Mouse (Mus musculus): ENCODE data around the gene Ap2a2. TPM values are rescaled to one million over a fixed set of nuclear protein-coding genes. Genes with fewer than 3 reads are reported as not detected.

The Ap2a2 gene
- polyA plus RNA-seq, 1 experiment from 2014 or later = 107 TPM

DNA sequence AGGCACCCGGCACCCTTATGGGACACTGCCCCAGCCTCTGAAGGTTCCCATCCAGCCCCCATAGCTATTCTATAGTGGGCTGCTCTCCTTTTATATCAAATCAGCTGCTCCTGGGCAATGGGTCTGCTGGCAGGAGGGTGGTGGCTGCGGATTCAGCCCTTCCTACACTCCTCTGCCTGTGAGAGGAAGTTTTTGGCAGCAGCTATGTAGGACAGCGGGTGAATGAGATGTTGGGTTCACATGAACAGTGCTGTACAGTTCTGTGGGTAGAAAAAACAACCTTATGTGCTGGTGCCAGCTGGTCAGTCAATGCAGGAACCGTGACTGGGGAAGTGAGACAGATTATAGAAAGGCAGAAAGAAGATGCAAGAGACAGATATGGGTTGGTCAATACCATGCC lies 116.9 kb downstream of the Ap2a2 start:
- H3K9me3 ChIP-seq = no peaks in the 10 kb centered on the region
- no peak overlapping the region for H3K9ac ChIP-seq (replicated peaks)
- no peaks in the 10 kb centered on the region for H3K4me1 ChIP-seq (replicated peaks)
- H3K27me3 ChIP-seq = no peaks in the 10 kb centered on the region
- H3K4me3 ChIP-seq (replicated peaks) = no peak overlapping the region
- H3K4me2 ChIP-seq (replicated peaks) = no peak overlapping the region
- no peaks in the 10 kb centered on the region for H3K36me3 ChIP-seq
- WGBS = 87% methylated on average over 4 of the region's 4 CpGs
- ATAC-seq = no peak
- no peak overlapping the region for H3K27ac ChIP-seq

Small RNAs within 50 kb of the gene (microRNA-seq; reads per million reads assigned to microRNA genes)
- 2.1 reads per million, percentile 2 among the genes with 10 or more reads in this experiment for gene Mir7063

Other genes with a start within 250 kb of the Ap2a2 start
- gene Deaf1, start 234.5 kb upstream of the Ap2a2 start, polyA plus RNA-seq (2015; fragmentation: Nextera tagmentation; extraction: Ambion mirVana) = 140 and 148 TPM in 2 replicates
- 76.6 and 77.3 TPM in 2 replicates for gene Tmem80, start 234.4 kb upstream of the Ap2a2 start, polyA plus RNA-seq (2015; fragmentation: Nextera tagmentation; extraction: Ambion mirVana)
- gene Eps8l2, start 223.3 kb upstream of the Ap2a2 start, polyA plus RNA-seq (2015; fragmentation: Nextera tagmentation; extraction: Ambion mirVana) = 0.23 and 0.31 TPM in 2 replicates
- gene Taldo1, start 170.0 kb upstream of the Ap2a2 start, polyA plus RNA-seq (2015; fragmentation: Nextera tagmentation; extraction: Ambion mirVana) = 337 and 346 TPM in 2 replicates
- 55.1 and 63.8 TPM in 2 replicates for gene Gatd1, start 148.0 kb upstream of the Ap2a2 start, polyA plus RNA-seq (2015; fragmentation: Nextera tagmentation; extraction: Ambion mirVana)
- gene Cend1, start 132.7 kb upstream of the Ap2a2 start, polyA plus RNA-seq (2015; fragmentation: Nextera tagmentation; extraction: Ambion mirVana) = 43.6 and 44.0 TPM in 2 replicates
- 71.3 and 72.1 TPM in 2 replicates for gene Slc25a22, start 124.3 kb upstream of the Ap2a2 start, polyA plus RNA-seq (2015; fragmentation: Nextera tagmentation; extraction: Ambion mirVana)
- 6.3 and 7.1 TPM in 2 replicates for gene Pidd1, start 118.1 kb upstream of the Ap2a2 start, polyA plus RNA-seq (2015; fragmentation: Nextera tagmentation; extraction: Ambion mirVana)
- gene Rplp2, start 114.8 kb upstream of the Ap2a2 start, polyA plus RNA-seq (2015; fragmentation: Nextera tagmentation; extraction: Ambion mirVana) = 787 and 794 TPM in 2 replicates
- gene Pnpla2, start 107.0 kb upstream of the Ap2a2 start, polyA plus RNA-seq (2015; fragmentation: Nextera tagmentation; extraction: Ambion mirVana) = 16.2 and 19.2 TPM in 2 replicates
- 6.8 TPM in 2 replicates for gene Cracr2b, start 101.1 kb upstream of the Ap2a2 start, polyA plus RNA-seq (2015; fragmentation: Nextera tagmentation; extraction: Ambion mirVana)
- 15.4 and 19.9 TPM in 2 replicates for gene Cd151, start 94.8 kb upstream of the Ap2a2 start, polyA plus RNA-seq (2015; fragmentation: Nextera tagmentation; extraction: Ambion mirVana)
- gene Polr2l, start 87.0 kb upstream of the Ap2a2 start, polyA plus RNA-seq (2015; fragmentation: Nextera tagmentation; extraction: Ambion mirVana) = 88.2 and 91.1 TPM in 2 replicates
- gene Tspan4, start 86.9 kb upstream of the Ap2a2 start, polyA plus RNA-seq (2015; fragmentation: Nextera tagmentation; extraction: Ambion mirVana) = 22.5 and 23.6 TPM in 2 replicates
- 31.7 and 35.5 TPM in 2 replicates for gene Chid1, start 22.3 kb upstream of the Ap2a2 start, polyA plus RNA-seq (2015; fragmentation: Nextera tagmentation; extraction: Ambion mirVana)
- gene Muc6, start 93.1 kb downstream of the Ap2a2 start, polyA plus RNA-seq (2015; fragmentation: Nextera tagmentation; extraction: Ambion mirVana) = 0.26 and 0.27 TPM in 2 replicates
- 0.09 and 0.27 TPM in 2 replicates for gene Muc2, start 128.2 kb downstream of the Ap2a2 start, polyA plus RNA-seq (2015; fragmentation: Nextera tagmentation; extraction: Ambion mirVana)
- not detected in 2 replicates for gene Muc5ac, start 226.8 kb downstream of the Ap2a2 start, polyA plus RNA-seq (2015; fragmentation: Nextera tagmentation; extraction: Ambion mirVana)

Data from midbrain, embryonic 13.5 days (tissue).